Mouse (Mus musculus) inflammation-experienced regulatory T-cells, adult 6 months (primary cell): ENCODE data around the gene Gucy2d. TPM values are rescaled to one million over a fixed set of nuclear protein-coding genes. Genes with fewer than 3 reads are reported as not detected.

Source experiments
- ATAC-seq: one replicate; pipeline ENCODE4 v1.8.0; 2017
- polyA plus RNA-seq, 3 experiments: library from polyadenylated mRNA; unstranded; fragments of 100-300 nt; shearing (Covaris generic); gene quantifications; one replicate each; pipeline ENCODE4 v1.2.1; 2017

Gene Gucy2d
- polyA plus RNA-seq, 3 experiments from 2014 or later: not detected

- ATAC-seq: no peak
These were observed 7.5 kb downstream of the Gucy2d start for GRCm38 (mm10) chr7:98447585-98448308.

- no peak for ATAC-seq
These were observed 8.1 kb downstream of the Gucy2d start for GRCm38 (mm10) chr7:98448309-98448630.

- ATAC-seq: no peak
These were observed 9.5 kb downstream of the Gucy2d start for GRCm38 (mm10) chr7:98449696-98450095.

- ATAC-seq: no peak
These were observed 14.3 kb downstream of the Gucy2d start for GRCm38 (mm10) chr7:98454397-98455120.

- no peak for ATAC-seq
These were observed 20.1 kb downstream of the Gucy2d start for GRCm38 (mm10) chr7:98460319-98460718.

- ATAC-seq: peak; percentile 80
These were observed 28.9 kb downstream of the Gucy2d start for GRCm38 (mm10) chr7:98469089-98469488.

- no peak for ATAC-seq
These were observed 32.3 kb downstream of the Gucy2d start for GRCm38 (mm10) chr7:98472529-98472928.

- no peak for ATAC-seq
These were observed 34.3 kb downstream of the Gucy2d start for GRCm38 (mm10) chr7:98474558-98474957.

- no peak for ATAC-seq
These were observed 36.9 kb downstream of the Gucy2d start for GRCm38 (mm10) chr7:98477153-98477552.

- ATAC-seq: no peak
These were observed 40.3 kb downstream of the Gucy2d start for GRCm38 (mm10) chr7:98480481-98480880.

- peak; percentile 66 for ATAC-seq
These were observed 41.0 kb downstream of the Gucy2d start for GRCm38 (mm10) chr7:98481066-98481734.

GRCm38 (mm10) chr7:98481861-98482260 is 41.6 kb downstream of the Gucy2d start:
- no peak for ATAC-seq

GRCm38 (mm10) chr7:98482551-98483267 is 42.5 kb downstream of the Gucy2d start:
- no peak for ATAC-seq

- ATAC-seq: no peak
These were observed 43.0 kb downstream of the Gucy2d start for GRCm38 (mm10) chr7:98483268-98483607.

GRCm38 (mm10) chr7:98484878-98485277 is 44.7 kb downstream of the Gucy2d start:
- ATAC-seq: no peak

- no peak for ATAC-seq
These were observed 45.3 kb downstream of the Gucy2d start for GRCm38 (mm10) chr7:98485508-98485907.

GRCm38 (mm10) chr7:98486471-98486917 is 46.3 kb downstream of the Gucy2d start:
- no peak for ATAC-seq

GRCm38 (mm10) chr7:98487202-98487980 is 47.2 kb downstream of the Gucy2d start:
- no peak for ATAC-seq

- peak; percentile 38 for ATAC-seq
These were observed 48.3 kb downstream of the Gucy2d start for GRCm38 (mm10) chr7:98488398-98489130.

- ATAC-seq: no peak
These were observed 48.9 kb downstream of the Gucy2d start, which contains the start of gene Lrrc32 for GRCm38 (mm10) chr7:98489131-98489530. Lrrc32 (plus strand) TSS chr7:98489283.

GRCm38 (mm10) chr7:98489623-98490084 is 49.4 kb downstream of the Gucy2d start:
- ATAC-seq: peak; percentile 22
